Comparison of ENCODE assay signal across 9 mouse cellular contexts in the genomic region with DNA sequence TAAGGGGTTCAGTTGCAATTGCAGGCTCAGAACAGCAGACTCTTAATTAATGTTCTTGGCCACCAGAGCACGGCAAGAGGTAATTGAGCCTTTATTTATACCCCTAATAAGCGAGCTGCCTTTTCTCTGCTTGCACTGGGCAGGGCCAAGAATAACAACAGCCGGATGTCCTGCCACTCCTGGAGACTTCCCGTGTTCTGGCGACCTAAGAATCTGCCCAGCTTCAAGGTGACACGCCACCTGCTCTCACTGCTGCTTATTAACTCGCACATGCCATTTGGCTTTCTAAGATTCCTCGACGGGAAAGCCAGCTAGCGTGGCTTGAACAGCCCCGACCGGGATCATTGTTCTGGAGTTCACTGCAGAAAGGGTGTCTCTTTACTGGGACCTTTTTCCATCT. TPM values are rescaled to one million over a fixed set of nuclear protein-coding genes. Genes with fewer than 3 reads are reported as not detected.
A peak's percentile ranks its signal among the peaks of the same experiment; 100 is the strongest.
DNase-seq lines count a peak whose midpoint lies in the region; ATAC-seq and TF ChIP-seq lines count a peak whose summit lies in the region.
"Had no signal": no experiment of that assay in that cellular context is flagged by ENCODE, and none has a peak within 500 bp of the region (broad histone marks: within the 10 kb centered on the region; RNA-seq: fewer than 3 reads in every experiment).

No protein-coding gene starts in this region.

- peaks cover 22% of the 10 kb centered on the region for H3K4me1 ChIP-seq in forebrain, embryonic 10.5 days
- peaks cover 8% of the 10 kb centered on the region for H3K4me1 ChIP-seq in forebrain, embryonic 15.5 days
- peaks cover 15% of the 10 kb centered on the region; the same call in 1 of the 2 replicates for H3K4me1 ChIP-seq in kidney, adult 2 months (ENCODE audit: control insufficient read depth, insufficient read depth, low read length)

- H3K36me3 ChIP-seq in forebrain, embryonic 10.5 days (replicated peaks): no peaks in the 10 kb centered on the region
- no peaks in the 10 kb centered on the region for H3K36me3 ChIP-seq in forebrain, embryonic 15.5 days
- H3K36me3 ChIP-seq in kidney, adult 2 months (ENCODE audit: control insufficient read depth, insufficient read depth, low read length): no peaks in the 10 kb centered on the region

- TF ChIP-seq POLR2A in kidney, adult 2 months (IDR thresholded peaks at IDR 0.05; ENCODE audit: low read depth, low read length): no peak

- 15% methylated on average over 12 of the region's 12 CpGs for WGBS in forebrain, embryonic 10.5 days
- WGBS in forebrain, embryonic 15.5 days: 3% methylated on average over 12 of the region's 12 CpGs
- 7% methylated on average over 12 of the region's 12 CpGs for WGBS in kidney, adult 2 months

- H3K4me2 ChIP-seq in forebrain, embryonic 15.5 days (replicated peaks): no peak overlapping the region

- no peak overlapping the region; the same call in 1 of the 2 replicates for H3K4me3 ChIP-seq in forebrain, embryonic 10.5 days
- no peak overlapping the region for H3K4me3 ChIP-seq in forebrain, embryonic 15.5 days
- H3K4me3 ChIP-seq in kidney, adult 2 months (ENCODE audit: insufficient read depth, low read depth, low read length): no peak overlapping the region

- no peak for ATAC-seq in forebrain, embryonic 15.5 days (replicated peaks)
- peak; percentile 28; the same call in 1 of the 2 replicates for ATAC-seq in granulocyte monocyte progenitor cell, adult 5-6 weeks (replicated peaks; ENCODE audit: poor library complexity, severe bottlenecking)

- H3K9ac ChIP-seq in forebrain, embryonic 15.5 days (replicated peaks): no peak overlapping the region

- TF ChIP-seq CTCF in kidney, adult 2 months (conservative IDR thresholded peaks at IDR 0.05; ENCODE audit: insufficient read depth, insufficient read length, low read depth, low read length): no peak

- no peak for DNase-seq in forebrain, embryonic 10.5 days (ENCODE audit: extremely low spot score, low spot score)
- DNase-seq in kidney, adult 2 months: peak; percentile 85
- peak; percentile 34 to 60 for DNase-seq in lung, postnatal 4 days
- DNase-seq in thymus, adult 18-20 months: no peak
- DNase-seq in ovary, adult 18-20 months (ENCODE audit: low spot score): no peak
- DNase-seq in layer of hippocampus, adult 18-20 months (ENCODE audit: low spot score in 2 of 2): no peak
- DNase-seq: cerebellum, adult 2 months had no signal

- H3K27ac ChIP-seq in forebrain, embryonic 10.5 days: peak overlapping the region; percentile 25; the same call in 1 of the 2 replicates
- no peak overlapping the region for H3K27ac ChIP-seq in forebrain, embryonic 15.5 days (replicated peaks)
- peak overlapping the region; percentile 17 for H3K27ac ChIP-seq in kidney, adult 2 months (ENCODE audit: insufficient read depth, low read depth, low read length)

- H3K27me3 ChIP-seq in forebrain, embryonic 10.5 days (ENCODE audit: poor library complexity, severe bottlenecking): peaks cover 15% of the 10 kb centered on the region
- no peaks in the 10 kb centered on the region for H3K27me3 ChIP-seq in forebrain, embryonic 15.5 days
- no peaks in the 10 kb centered on the region for H3K27me3 ChIP-seq in kidney, adult 2 months (replicated peaks; ENCODE audit: control insufficient read depth, insufficient read depth, low read length)

- no peaks in the 10 kb centered on the region for H3K9me3 ChIP-seq in forebrain, embryonic 10.5 days
- no peaks in the 10 kb centered on the region for H3K9me3 ChIP-seq in forebrain, embryonic 15.5 days

RNA-seq across cellular contexts. Expression of a gene that starts 15.7 kb away (rescaled TPM):
- polyA plus RNA-seq in forebrain, embryonic 10.5 days (2016; fragmentation: Nextera tagmentation; extraction: Ambion mirVana): 56.5 and 58.7 TPM in 2 replicates
- 240 and 248 TPM in 2 replicates for polyA plus RNA-seq in forebrain, embryonic 15.5 days (2015; fragmentation: Nextera tagmentation; extraction: Ambion mirVana)
- 11.1 and 14.9 TPM in 2 replicates for total RNA-seq in granulocyte monocyte progenitor cell, adult 5-6 weeks (2014; fragmentation: Nextera tagmentation)
- total RNA-seq in granulocyte monocyte progenitor cell, adult 5-6 weeks (2017): 11.8 and 13.3 TPM in 2 replicates
- polyA plus RNA-seq in kidney, adult 2 months (2012; rRNA removed): 18.5 and 23.0 TPM in 2 replicates
- total RNA-seq in layer of hippocampus, adult 18-20 months (2021): 10 to 100 TPM; 24.9 to 26.4 TPM

Comparison
In these comparisons a context has a peak if more than half of its experiments do, and no peak if none do; other contexts are left out.
1. DNase-seq: peak in kidney, adult 2 months (single experiment) and lung, postnatal 4 days (2 of 2); none in forebrain, embryonic 10.5 days (single experiment), thymus, adult 18-20 months (0 of 2), ovary, adult 18-20 months (single experiment) and layer of hippocampus, adult 18-20 months (0 of 2).